Mouse (Mus musculus): ENCODE results near the gene Olfr748. TPM values are rescaled to one million over a fixed set of nuclear protein-coding genes. Genes with fewer than 3 reads are reported as not detected.

The Olfr748 gene
- not detected for polyA plus RNA-seq (2017; shearing (Covaris generic))

GRCm38 (mm10) chr14:50707073-50707472, at the start of gene Olfr748:
TSS of gene Olfr748 (plus strand) at chr14:50707373.

GRCm38 (mm10) chr14:50693106-50693505, 14.1 kb upstream of the Olfr748 start, which contains the start of gene Olfr747:
TSS of gene Olfr747 (minus strand) at chr14:50693206.

GRCm38 (mm10) chr14:50744994-50745393, 37.8 kb downstream of the Olfr748 start, which contains the start of gene Olfr749:
TSS of gene Olfr749 (minus strand) at chr14:50745094.

Other genes with a start within 250 kb of the Olfr748 start
- gene Olfr741, start 234.6 kb upstream of the Olfr748 start, polyA plus RNA-seq (2017; shearing (Covaris generic)) = not detected
- not detected for gene Olfr742, start 203.8 kb upstream of the Olfr748 start, polyA plus RNA-seq (2017; shearing (Covaris generic))
- not detected for gene Olfr743, start 185.5 kb upstream of the Olfr748 start, polyA plus RNA-seq (2017; shearing (Covaris generic))
- gene Olfr744, start 92.5 kb upstream of the Olfr748 start, polyA plus RNA-seq (2017; shearing (Covaris generic)) = not detected
- gene Olfr745, start 68.0 kb upstream of the Olfr748 start, polyA plus RNA-seq (2017; shearing (Covaris generic)) = not detected
- gene Olfr746, start 60.3 kb upstream of the Olfr748 start, polyA plus RNA-seq (2017; shearing (Covaris generic)) = not detected
- gene Olfr747, start 14.2 kb upstream of the Olfr748 start, polyA plus RNA-seq (2017; shearing (Covaris generic)) = not detected
- gene Olfr749, start 37.7 kb downstream of the Olfr748 start, polyA plus RNA-seq (2017; shearing (Covaris generic)) = not detected
- gene Ttc5, start 78.1 kb downstream of the Olfr748 start, polyA plus RNA-seq (2017; shearing (Covaris generic)) = 113 TPM
- gene Ccnb1ip1, start 100.4 kb downstream of the Olfr748 start, polyA plus RNA-seq (2017; shearing (Covaris generic)) = not detected
- 83.4 TPM for gene Parp2, start 100.5 kb downstream of the Olfr748 start, polyA plus RNA-seq (2017; shearing (Covaris generic))
- 27.8 TPM for gene Tep1, start 163.2 kb downstream of the Olfr748 start, polyA plus RNA-seq (2017; shearing (Covaris generic))
- 0.05 TPM for gene Klhl33, start 190.1 kb downstream of the Olfr748 start, polyA plus RNA-seq (2017; shearing (Covaris generic))
- 94.6 TPM for gene Osgep, start 217.5 kb downstream of the Olfr748 start, polyA plus RNA-seq (2017; shearing (Covaris generic))
- gene Apex1, start 217.6 kb downstream of the Olfr748 start, polyA plus RNA-seq (2017; shearing (Covaris generic)) = 66.3 TPM
- gene Pip4p1, start 223.5 kb downstream of the Olfr748 start, polyA plus RNA-seq (2017; shearing (Covaris generic)) = 8.1 TPM
- gene Pnp, start 223.7 kb downstream of the Olfr748 start, polyA plus RNA-seq (2017; shearing (Covaris generic)) = 80.7 TPM
- not detected for gene Gm49342, start 237.1 kb downstream of the Olfr748 start, polyA plus RNA-seq (2017; shearing (Covaris generic))
- 0.83 TPM for gene Pnp2, start 248.6 kb downstream of the Olfr748 start, polyA plus RNA-seq (2017; shearing (Covaris generic))

Measured in activated CD4-positive, CD25-positive, alpha-beta regulatory T cell, adult 9 weeks (primary cell).